Mouse (Mus musculus): Measurements from ENCODE around the gene Hoxc5.

Hoxc5 gene

DNA sequence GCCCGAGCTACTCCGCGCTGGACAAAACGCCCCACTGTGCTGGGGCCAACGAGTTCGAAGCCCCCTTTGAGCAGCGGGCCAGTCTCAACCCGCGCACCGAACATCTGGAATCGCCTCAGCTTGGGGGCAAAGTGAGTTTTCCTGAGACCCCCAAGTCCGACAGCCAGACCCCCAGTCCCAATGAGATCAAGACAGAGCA, at the start of gene Hoxc5:
Hoxc5 (plus strand) TSS at position 132 of the 199 bp plus-strand sequence.
- DNase-seq = no peak

GRCm38 (mm10) chr15:102917972-102918572, 49.2 kb upstream of the Hoxc5 start:
- no peak for DNase-seq

- no peak for DNase-seq
Observed at GRCm38 (mm10) chr15:102918611-102919265, 48.5 kb upstream of the Hoxc5 start.

DNA sequence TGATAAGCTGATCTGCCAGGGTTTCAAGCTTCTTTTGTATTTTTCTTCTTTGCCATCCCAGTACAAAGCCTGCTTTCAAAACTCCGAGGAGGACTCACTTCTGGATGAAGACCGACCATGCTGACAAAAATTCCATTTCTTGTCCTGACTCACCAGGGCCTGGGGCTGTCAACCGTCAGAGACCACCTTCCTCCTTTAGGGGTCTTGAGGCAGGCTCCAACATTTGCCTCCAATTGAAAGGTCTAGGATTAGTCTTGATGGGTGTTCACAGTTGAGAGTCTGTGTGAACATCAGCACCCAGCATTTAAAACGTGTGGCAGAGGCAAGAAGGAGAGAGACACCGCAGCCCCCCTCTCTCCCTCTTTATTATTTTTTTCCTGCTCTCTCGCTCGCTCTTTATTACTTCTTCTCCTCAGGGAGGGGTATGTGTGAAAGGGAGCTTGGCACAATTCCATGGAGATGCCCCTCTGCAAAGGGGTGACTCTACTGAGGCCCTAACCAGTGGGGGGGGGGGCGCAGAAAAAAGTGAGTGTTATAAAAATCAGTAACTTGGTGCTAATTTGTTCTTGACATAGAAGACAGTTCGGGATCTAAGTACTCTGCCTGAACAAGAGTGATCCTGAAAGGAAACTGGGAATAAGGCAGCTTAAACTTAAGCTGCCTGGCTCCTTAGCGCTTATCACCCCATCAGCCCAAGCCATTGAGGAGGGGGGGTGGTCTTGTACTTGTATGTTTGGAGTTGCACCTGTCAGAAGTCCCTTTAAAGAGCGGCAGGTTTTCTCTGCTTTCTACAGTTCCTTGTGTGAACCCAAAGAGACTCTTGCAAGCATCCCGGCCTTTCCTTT, 47.7 kb upstream of the Hoxc5 start:
- no peak for DNase-seq

GRCm38 (mm10) chr15:102920619-102921018, 46.6 kb upstream of the Hoxc5 start:
- DNase-seq = no peak

DNA sequence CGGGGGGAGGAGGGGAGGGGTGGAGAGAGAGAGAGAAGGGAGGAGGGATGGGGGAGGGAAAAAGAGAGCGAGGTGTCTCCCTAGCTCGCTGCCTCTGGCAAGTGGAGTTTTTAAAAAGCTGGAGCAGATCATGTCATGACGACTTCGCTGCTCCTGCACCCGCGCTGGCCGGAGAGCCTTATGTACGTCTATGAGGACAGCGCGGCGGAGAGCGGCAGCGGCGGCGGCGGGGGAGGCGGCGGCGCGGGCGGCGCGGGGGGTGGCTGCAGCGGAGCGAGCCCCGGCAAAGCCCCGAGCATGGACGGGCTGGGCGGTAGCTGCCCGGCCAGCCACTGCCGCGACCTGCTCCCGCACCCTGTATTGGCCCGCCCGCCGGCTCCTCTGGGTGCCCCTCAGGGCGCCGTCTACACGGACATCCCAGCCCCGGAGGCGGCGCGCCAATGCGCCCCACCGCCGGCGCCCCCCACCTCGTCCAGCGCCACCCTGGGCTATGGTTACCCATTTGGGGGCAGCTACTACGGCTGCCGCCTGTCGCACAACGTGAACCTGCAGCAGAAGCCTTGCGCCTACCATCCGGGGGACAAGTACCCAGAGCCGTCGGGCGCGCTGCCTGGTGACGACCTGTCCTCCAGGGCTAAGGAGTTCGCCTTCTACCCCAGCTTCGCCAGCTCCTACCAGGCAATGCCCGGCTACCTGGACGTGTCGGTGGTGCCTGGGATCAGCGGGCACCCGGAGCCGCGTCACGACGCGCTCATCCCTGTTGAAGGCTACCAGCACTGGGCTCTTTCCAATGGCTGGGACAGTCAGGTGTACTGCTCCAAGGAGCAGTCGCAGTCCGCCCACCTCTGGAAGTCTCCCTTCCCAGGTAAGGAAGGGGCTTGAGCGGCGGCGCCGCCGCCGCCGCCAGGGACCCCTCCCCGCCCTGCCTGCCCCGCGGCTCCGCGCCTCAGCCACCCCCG, 45.9 kb upstream of the Hoxc5 start, which contains the start of gene Hoxc13:
Hoxc13 (plus strand) TSS at position 51 of the 959 bp plus-strand sequence.
- DNase-seq = no peak

- no peak for DNase-seq
Observed at GRCm38 (mm10) chr15:102922012-102922362, 45.3 kb upstream of the Hoxc5 start.

- DNase-seq = no peak
Observed at GRCm38 (mm10) chr15:102922636-102923500, 44.4 kb upstream of the Hoxc5 start.

DNA sequence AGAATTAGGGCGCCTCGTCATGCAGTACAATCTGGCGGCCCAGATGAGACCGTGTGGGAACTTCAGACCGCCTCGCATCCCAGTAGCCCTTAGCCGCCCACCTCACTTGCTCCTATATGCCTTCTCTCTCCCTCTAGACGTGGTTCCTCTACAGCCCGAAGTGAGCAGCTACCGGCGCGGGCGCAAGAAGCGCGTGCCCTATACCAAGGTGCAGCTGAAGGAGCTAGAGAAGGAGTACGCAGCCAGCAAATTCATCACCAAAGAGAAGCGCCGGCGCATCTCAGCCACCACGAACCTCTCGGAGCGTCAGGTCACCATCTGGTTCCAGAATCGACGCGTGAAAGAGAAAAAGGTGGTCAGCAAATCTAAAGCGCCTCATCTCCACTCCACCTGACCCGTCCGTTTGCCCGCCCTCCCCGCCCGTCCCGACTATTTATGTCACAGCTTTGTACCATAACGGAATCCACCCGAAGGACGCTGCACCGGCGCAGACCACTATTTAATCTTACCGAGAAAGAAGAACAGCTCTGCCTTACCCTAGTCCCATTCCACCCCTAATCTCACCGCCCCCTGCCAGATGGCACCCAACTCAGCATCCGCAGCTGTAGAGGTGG, 40.1 kb upstream of the Hoxc5 start:
- DNase-seq = no peak

GRCm38 (mm10) chr15:102931706-102932358, 35.4 kb upstream of the Hoxc5 start:
- no peak for DNase-seq

DNA sequence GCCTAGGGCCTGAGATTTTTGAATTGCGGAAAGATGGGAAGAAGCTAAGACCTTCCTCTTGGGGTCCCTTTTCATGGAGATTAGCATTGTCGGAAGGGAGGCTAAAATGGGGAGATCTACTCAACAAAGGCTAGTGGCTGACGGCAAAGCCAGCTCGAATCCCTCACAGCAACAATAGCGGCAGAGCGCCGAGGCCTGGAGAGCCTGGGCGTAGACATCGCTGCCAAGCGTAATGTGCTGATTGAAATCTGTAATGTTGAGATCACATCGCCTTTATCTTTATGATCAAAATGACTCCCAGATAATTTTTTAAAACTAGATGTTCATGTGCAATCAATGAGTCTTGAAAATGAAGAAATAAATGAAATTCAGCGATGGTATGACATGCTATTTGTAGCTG, 32.8 kb upstream of the Hoxc5 start:
- DNase-seq = no peak

GRCm38 (mm10) chr15:102934897-102935296, 32.3 kb upstream of the Hoxc5 start:
- no peak for DNase-seq

GRCm38 (mm10) chr15:102936279-102936972, 30.8 kb upstream of the Hoxc5 start, which contains the start of gene Hoxc12:
Hoxc12 (plus strand) TSS chr15:102936757.
- DNase-seq = no peak

- no peak for DNase-seq
Observed at GRCm38 (mm10) chr15:102937036-102937666, 30.1 kb upstream of the Hoxc5 start.

DNA sequence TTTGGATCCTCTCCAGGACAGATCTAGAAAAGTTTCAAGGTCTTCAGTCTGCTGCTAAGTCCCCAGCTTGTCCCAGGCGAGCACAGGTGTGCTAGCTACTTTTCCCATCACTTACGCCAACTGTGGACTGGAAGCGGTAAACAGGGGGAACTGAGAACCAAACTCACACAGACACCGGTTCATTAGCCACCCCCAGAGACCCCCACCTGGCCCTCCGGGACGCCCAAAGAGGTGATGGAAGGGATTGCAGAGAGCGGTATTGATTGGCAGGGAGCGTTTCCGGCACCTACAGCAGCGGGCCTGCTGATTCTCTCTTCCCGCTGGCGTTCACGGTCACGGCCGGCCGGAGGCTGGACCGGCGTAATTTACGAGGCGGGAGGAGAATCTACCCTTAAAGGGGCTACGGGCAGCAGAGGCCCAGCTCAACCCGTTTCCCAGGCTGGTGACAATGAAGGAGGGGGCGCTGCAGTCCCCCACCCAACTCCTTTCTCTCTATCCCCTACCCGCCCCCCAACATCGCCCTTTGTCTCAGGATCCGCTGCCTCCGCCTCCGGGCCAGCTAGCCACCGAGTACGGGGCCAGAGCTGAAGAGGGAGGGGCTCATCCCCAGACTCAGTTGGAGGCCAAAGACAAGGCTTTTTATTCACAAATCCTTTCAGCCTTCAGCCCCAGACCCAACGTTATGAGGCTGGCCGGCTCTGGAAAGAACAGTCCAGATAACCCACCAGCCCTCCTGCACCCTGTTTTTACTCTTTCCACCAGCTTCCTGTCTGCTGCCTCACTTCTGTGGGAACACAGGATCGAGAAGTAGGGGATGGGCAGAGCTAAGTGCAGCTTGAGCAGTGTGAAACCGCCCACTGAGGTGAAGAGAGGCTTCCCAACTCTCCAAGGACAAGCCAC, 27.7 kb upstream of the Hoxc5 start:
- DNase-seq = no peak

GRCm38 (mm10) chr15:102942739-102943467, 24.3 kb upstream of the Hoxc5 start:
- DNase-seq = no peak

- DNase-seq = no peak
Observed at GRCm38 (mm10) chr15:102943468-102943813, 23.8 kb upstream of the Hoxc5 start.
